Mouse (Mus musculus) megakaryocyte progenitor cell, adult 5-6 weeks (primary cell): ENCODE measurements around the gene Mia2. TPM values are rescaled to one million over a fixed set of nuclear protein-coding genes. Genes with fewer than 3 reads are reported as not detected.
A peak's percentile ranks its signal among the peaks of the same experiment; 100 is the strongest.

Source experiments
- ATAC-seq: replicated peaks from 2 replicates; pipeline ENCODE4 v1.8.0; 2016; ENCODE audit warnings: mild to moderate bottlenecking, moderate TSS enrichment, inconsistent platforms; ENCODE audit not compliant: poor library complexity
- total RNA-seq, 2 experiments: library from RNA; stranded (forward) in 1 of 2; stranded (reverse) in 1 of 2; fragments of 157-497, 149-512 nt in 1 of 2; fragments of 200-1000 nt in 1 of 2; gene quantifications; 2 replicates each; pipeline versions ENCODE4 v1.2.3 to v1.2.4; 2015 to 2017

Gene Mia2
- total RNA-seq, 2 experiments from 2014 or later, result 120 to 138 TPM

GRCm38 (mm10) chr12:59093543-59093942 is 2.1 kb upstream of the Mia2 start:
- no peak for ATAC-seq

- ATAC-seq, result no peak
These were observed 9.2 kb downstream of the Mia2 start for GRCm38 (mm10) chr12:59104771-59105170.

GRCm38 (mm10) chr12:59105914-59106313 is 10.3 kb downstream of the Mia2 start:
- no peak for ATAC-seq

- no peak for ATAC-seq
These were observed 10.9 kb downstream of the Mia2 start for GRCm38 (mm10) chr12:59106491-59106890.

- no peak for ATAC-seq
These were observed 12.3 kb downstream of the Mia2 start for GRCm38 (mm10) chr12:59107926-59108325.

GRCm38 (mm10) chr12:59117184-59117583 is 21.6 kb downstream of the Mia2 start:
- ATAC-seq, result no peak

GRCm38 (mm10) chr12:59125426-59125825 is 29.8 kb downstream of the Mia2 start:
- no peak for ATAC-seq

- ATAC-seq, result no peak
These were observed 32.9 kb downstream of the Mia2 start for GRCm38 (mm10) chr12:59128501-59128900.

GRCm38 (mm10) chr12:59129038-59129437 is 33.4 kb downstream of the Mia2 start:
- no peak for ATAC-seq

GRCm38 (mm10) chr12:59129592-59129991 is 34.0 kb downstream of the Mia2 start:
- 0 out of 2 replicates have a peak, but pooled peaks have one; percentile 16 for ATAC-seq

- peak; percentile 53 for ATAC-seq
These were observed 34.6 kb downstream of the Mia2 start for GRCm38 (mm10) chr12:59130249-59130648.

- ATAC-seq, result peak; percentile 76
These were observed 35.3 kb downstream of the Mia2 start for GRCm38 (mm10) chr12:59130651-59131577.

GRCm38 (mm10) chr12:59131578-59131946 is 36.0 kb downstream of the Mia2 start:
- ATAC-seq, result no peak

- ATAC-seq, result 0 out of 2 replicates have a peak, but pooled peaks have one; percentile 3
These were observed 36.9 kb downstream of the Mia2 start for GRCm38 (mm10) chr12:59132462-59132861.

- no peak for ATAC-seq
These were observed 37.3 kb downstream of the Mia2 start for GRCm38 (mm10) chr12:59132940-59133339.

GRCm38 (mm10) chr12:59133437-59133999 is 37.9 kb downstream of the Mia2 start:
- ATAC-seq, result no peak

- ATAC-seq, result no peak
These were observed 39.5 kb downstream of the Mia2 start for GRCm38 (mm10) chr12:59135096-59135495.

GRCm38 (mm10) chr12:59135533-59136300 is 40.1 kb downstream of the Mia2 start:
- 0 out of 2 replicates have a peak, but pooled peaks have one; percentile 3 for ATAC-seq

GRCm38 (mm10) chr12:59137031-59137430 is 41.4 kb downstream of the Mia2 start:
- no peak for ATAC-seq

- ATAC-seq, result peak; percentile 37
These were observed 43.8 kb downstream of the Mia2 start for GRCm38 (mm10) chr12:59139372-59139771.

GRCm38 (mm10) chr12:59145130-59145529 is 49.5 kb downstream of the Mia2 start:
- no peak for ATAC-seq
